Mouse (Mus musculus): ENCODE measurements around the gene Pigx. TPM values are rescaled to one million over a fixed set of nuclear protein-coding genes. Genes with fewer than 3 reads are reported as not detected.

Gene Pigx
- total and polyA plus RNA-seq, 2 experiments from 2014 or later = 47.3 to 86.7 TPM

GRCm38 (mm10) chr16:32063900-32064299, 35.6 kb downstream of the Pigx start:
- no peaks in the 10 kb centered on the region for H3K27me3 ChIP-seq (ENCODE audit: insufficient read depth, low read length)
- H3K9ac ChIP-seq (replicated peaks; ENCODE audit: low read length) = no peak overlapping the region
- ATAC-seq (no peak), DNase-seq (ENCODE audit: low spot score) (no peak)
- no peaks in the 10 kb centered on the region for H3K9me3 ChIP-seq (ENCODE audit: low read length)
- no peak overlapping the region for H3K27ac ChIP-seq
- H3K4me3 ChIP-seq (ENCODE audit: low read length) = no peak overlapping the region
- H3K4me2 ChIP-seq (ENCODE audit: low read depth, low read length) = no peak overlapping the region
- WGBS = 87% methylated on average over 7 of the region's 7 CpGs
- TF ChIP-seq CTCF (IDR thresholded peaks at IDR 0.05; ENCODE audit: low read depth) = no peak
- no peaks in the 10 kb centered on the region for H3K4me1 ChIP-seq (ENCODE audit: insufficient read depth, low read length)
- no peaks in the 10 kb centered on the region for H3K36me3 ChIP-seq (ENCODE audit: insufficient read depth, low read length)

DNA sequence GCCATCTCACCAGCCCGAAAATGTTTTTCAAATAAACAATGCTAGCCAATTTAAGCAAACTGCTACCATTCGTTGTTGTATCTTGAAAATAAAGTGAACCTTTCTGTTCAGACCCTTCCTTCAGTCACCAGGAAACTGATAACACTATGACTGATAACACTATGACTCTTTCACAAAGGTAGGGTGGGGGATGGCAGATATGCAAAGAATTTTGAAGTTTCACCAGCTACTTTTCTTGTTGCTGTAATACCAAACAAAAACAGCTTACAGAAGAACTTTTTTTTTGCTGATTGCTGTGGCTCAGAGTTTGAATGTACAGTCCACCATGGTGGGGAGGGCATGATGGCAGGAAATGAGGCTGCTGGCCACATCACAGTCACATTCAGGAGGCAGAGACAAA, 37.3 kb downstream of the Pigx start:
- WGBS = 89% methylated on average over 2 of the region's 2 CpGs
- H3K36me3 ChIP-seq (ENCODE audit: insufficient read depth, low read length) = no peaks in the 10 kb centered on the region
- no peak overlapping the region for H3K4me3 ChIP-seq (ENCODE audit: low read length)
- H3K9ac ChIP-seq (replicated peaks; ENCODE audit: low read length) = no peak overlapping the region
- H3K27me3 ChIP-seq (ENCODE audit: insufficient read depth, low read length) = no peaks in the 10 kb centered on the region
- no peaks in the 10 kb centered on the region for H3K9me3 ChIP-seq (ENCODE audit: low read length)
- no peak overlapping the region for H3K27ac ChIP-seq
- no peak for DNase-seq (ENCODE audit: low spot score)
- ATAC-seq = no peak
- H3K4me2 ChIP-seq (ENCODE audit: low read depth, low read length) = no peak overlapping the region
- no peaks in the 10 kb centered on the region for H3K4me1 ChIP-seq (ENCODE audit: insufficient read depth, low read length)
- no peak for TF ChIP-seq CTCF (IDR thresholded peaks at IDR 0.05; ENCODE audit: low read depth)

DNA sequence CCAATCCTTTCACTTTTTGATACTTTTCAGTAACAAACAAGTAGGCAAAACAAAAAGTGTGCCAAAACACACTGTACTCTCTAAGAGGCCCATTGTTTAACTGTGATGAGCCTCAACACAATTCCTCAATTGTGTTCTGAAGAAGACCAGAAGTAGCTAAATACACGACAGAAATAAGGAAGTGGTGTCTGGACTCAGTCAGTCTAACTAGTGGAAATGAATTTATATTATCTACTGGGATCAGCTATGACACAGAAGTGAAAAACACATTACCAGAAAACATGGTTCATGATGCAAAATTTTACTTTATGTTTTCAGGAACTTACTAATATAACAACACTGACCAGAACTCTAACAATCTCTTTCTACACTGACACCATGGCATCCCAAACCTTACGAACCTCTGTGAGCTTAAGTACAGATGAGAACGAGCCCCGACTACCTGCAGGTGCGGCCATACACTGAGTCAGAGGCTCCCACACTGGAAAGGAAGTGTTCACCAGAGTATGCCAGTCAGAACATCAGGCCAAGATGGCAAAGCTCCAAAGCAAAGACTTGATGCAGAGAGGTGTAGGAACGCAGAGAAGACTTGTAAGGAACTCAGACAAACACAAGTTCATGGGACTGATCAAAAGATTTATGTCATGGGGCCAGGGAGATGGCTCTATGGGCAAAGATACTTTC, 39.6 kb downstream of the Pigx start:
- no peak for DNase-seq (ENCODE audit: low spot score)
- no peak for TF ChIP-seq CTCF (IDR thresholded peaks at IDR 0.05; ENCODE audit: low read depth)
- Histone ChIP-seq H3K4me1 (ENCODE audit: insufficient read depth, low read length) (no peaks in the 10 kb centered on the region), H3K9me3 (ENCODE audit: low read length) (no peaks in the 10 kb centered on the region), H3K36me3 (ENCODE audit: insufficient read depth, low read length) (no peaks in the 10 kb centered on the region), H3K4me3 (ENCODE audit: low read length) (no peak overlapping the region), H3K27ac (no peak overlapping the region), H3K9ac (replicated peaks; ENCODE audit: low read length) (no peak overlapping the region), H3K27me3 (ENCODE audit: insufficient read depth, low read length) (no peaks in the 10 kb centered on the region), H3K4me2 (ENCODE audit: low read depth, low read length) (no peak overlapping the region)
- WGBS = 71% methylated on average over 6 of the region's 6 CpGs
- ATAC-seq = no peak

GRCm38 (mm10) chr16:32058817-32059216, 40.7 kb downstream of the Pigx start:
- Histone ChIP-seq H3K4me1 (ENCODE audit: insufficient read depth, low read length) (no peaks in the 10 kb centered on the region), H3K4me3 (ENCODE audit: low read length) (no peak overlapping the region), H3K36me3 (ENCODE audit: insufficient read depth, low read length) (no peaks in the 10 kb centered on the region), H3K27ac (no peak overlapping the region), H3K9me3 (ENCODE audit: low read length) (no peaks in the 10 kb centered on the region), H3K9ac (replicated peaks; ENCODE audit: low read length) (no peak overlapping the region), H3K27me3 (ENCODE audit: insufficient read depth, low read length) (no peaks in the 10 kb centered on the region), H3K4me2 (ENCODE audit: low read depth, low read length) (no peak overlapping the region)
- TF ChIP-seq CTCF (IDR thresholded peaks at IDR 0.05; ENCODE audit: low read depth) = no peak
- ATAC-seq (no peak), DNase-seq (ENCODE audit: low spot score) (no peak)
- 90% methylated on average over 5 of the region's 5 CpGs for WGBS

GRCm38 (mm10) chr16:32042367-32042766, 57.2 kb downstream of the Pigx start:
- no peaks in the 10 kb centered on the region for H3K27me3 ChIP-seq (ENCODE audit: insufficient read depth, low read length)
- H3K4me1 ChIP-seq (ENCODE audit: insufficient read depth, low read length) = no peaks in the 10 kb centered on the region
- TF ChIP-seq CTCF (IDR thresholded peaks at IDR 0.05; ENCODE audit: low read depth) = peak; percentile 39
- ATAC-seq (no peak), DNase-seq (ENCODE audit: low spot score) (no peak)
- no peak overlapping the region for H3K4me2 ChIP-seq (ENCODE audit: low read depth, low read length)
- peaks cover 38% of the 10 kb centered on the region for H3K36me3 ChIP-seq (ENCODE audit: insufficient read depth, low read length)
- no peak overlapping the region for H3K27ac ChIP-seq
- no peak overlapping the region for H3K9ac ChIP-seq (replicated peaks; ENCODE audit: low read length)
- 89% methylated on average over 4 of the region's 4 CpGs for WGBS
- no peaks in the 10 kb centered on the region for H3K9me3 ChIP-seq (ENCODE audit: low read length)
- H3K4me3 ChIP-seq (ENCODE audit: low read length) = no peak overlapping the region

Other genes starting within 250 kb of the Pigx start
- gene Meltf, start 220.9 kb downstream of the Pigx start, total RNA-seq (2014; rRNA removed) = 0.14 and 0.16 TPM in 2 replicates
- 0.18 and 0.41 TPM in 2 replicates for gene Meltf, start 220.9 kb downstream of the Pigx start, polyA plus RNA-seq (2015; fragmentation: Nextera tagmentation; extraction: Ambion mirVana)
- gene Pigz, start 165.9 kb downstream of the Pigx start, total RNA-seq (2014; rRNA removed) = 6.1 and 16.9 TPM in 2 replicates
- gene Pigz, start 165.9 kb downstream of the Pigx start, polyA plus RNA-seq (2015; fragmentation: Nextera tagmentation; extraction: Ambion mirVana) = 5.2 and 5.5 TPM in 2 replicates
- 111 and 117 TPM in 2 replicates for gene 0610012G03Rik, start 151.2 kb downstream of the Pigx start, total RNA-seq (2014; rRNA removed)
- gene 0610012G03Rik, start 151.2 kb downstream of the Pigx start, polyA plus RNA-seq (2015; fragmentation: Nextera tagmentation; extraction: Ambion mirVana) = 142 and 144 TPM in 2 replicates
- 18.0 and 19.9 TPM in 2 replicates for gene Ncbp2, start 151.2 kb downstream of the Pigx start, total RNA-seq (2014; rRNA removed)
- 63.7 and 64.9 TPM in 2 replicates for gene Ncbp2, start 151.2 kb downstream of the Pigx start, polyA plus RNA-seq (2015; fragmentation: Nextera tagmentation; extraction: Ambion mirVana)
- gene Senp5, start 96.5 kb downstream of the Pigx start, total RNA-seq (2014; rRNA removed) = 21.3 and 21.4 TPM in 2 replicates
- gene Senp5, start 96.5 kb downstream of the Pigx start, polyA plus RNA-seq (2015; fragmentation: Nextera tagmentation; extraction: Ambion mirVana) = 11.6 and 11.8 TPM in 2 replicates
- 21.7 and 22.5 TPM in 2 replicates for gene Pak2, start 20.4 kb downstream of the Pigx start, total RNA-seq (2014; rRNA removed)
- 21.8 TPM in 2 replicates for gene Pak2, start 20.4 kb downstream of the Pigx start, polyA plus RNA-seq (2015; fragmentation: Nextera tagmentation; extraction: Ambion mirVana)
- 20.1 and 28.2 TPM in 2 replicates for gene Cep19, start 60 bp upstream of the Pigx start, total RNA-seq (2014; rRNA removed)
- 55.0 and 56.0 TPM in 2 replicates for gene Cep19, start 60 bp upstream of the Pigx start, polyA plus RNA-seq (2015; fragmentation: Nextera tagmentation; extraction: Ambion mirVana)
- 8.7 and 17.3 TPM in 2 replicates for gene Nrros, start 65.9 kb upstream of the Pigx start, total RNA-seq (2014; rRNA removed)
- 5.4 and 6.7 TPM in 2 replicates for gene Nrros, start 65.9 kb upstream of the Pigx start, polyA plus RNA-seq (2015; fragmentation: Nextera tagmentation; extraction: Ambion mirVana)
- not detected in 2 replicates for gene Bex6, start 80.1 kb upstream of the Pigx start, total RNA-seq (2014; rRNA removed)
- gene Bex6, start 80.1 kb upstream of the Pigx start, polyA plus RNA-seq (2015; fragmentation: Nextera tagmentation; extraction: Ambion mirVana) = not detected in 2 replicates
- 29.1 and 30.6 TPM in 2 replicates for gene Fbxo45, start 147.4 kb upstream of the Pigx start, total RNA-seq (2014; rRNA removed)
- gene Fbxo45, start 147.4 kb upstream of the Pigx start, polyA plus RNA-seq (2015; fragmentation: Nextera tagmentation; extraction: Ambion mirVana) = 16.0 and 16.3 TPM in 2 replicates
- 5.4 and 11.3 TPM in 2 replicates for gene Wdr53, start 147.5 kb upstream of the Pigx start, total RNA-seq (2014; rRNA removed)
- gene Wdr53, start 147.5 kb upstream of the Pigx start, polyA plus RNA-seq (2015; fragmentation: Nextera tagmentation; extraction: Ambion mirVana) = 13.5 and 14.1 TPM in 2 replicates
- not detected in 2 replicates for gene Smco1, start 171.7 kb upstream of the Pigx start, total RNA-seq (2014; rRNA removed)
- gene Smco1, start 171.7 kb upstream of the Pigx start, polyA plus RNA-seq (2015; fragmentation: Nextera tagmentation; extraction: Ambion mirVana) = 0.10 TPM in 1 of 2 replicates, not detected in the other
- gene Rnf168, start 177.7 kb upstream of the Pigx start, total RNA-seq (2014; rRNA removed) = 42.5 and 55.3 TPM in 2 replicates
- 26.0 and 29.6 TPM in 2 replicates for gene Rnf168, start 177.7 kb upstream of the Pigx start, polyA plus RNA-seq (2015; fragmentation: Nextera tagmentation; extraction: Ambion mirVana)
- gene Ubxn7, start 232.5 kb upstream of the Pigx start, total RNA-seq (2014; rRNA removed) = 27.1 and 28.7 TPM in 2 replicates
- 12.0 and 12.1 TPM in 2 replicates for gene Ubxn7, start 232.5 kb upstream of the Pigx start, polyA plus RNA-seq (2015; fragmentation: Nextera tagmentation; extraction: Ambion mirVana)